Mouse (Mus musculus) gastrocnemius, adult 18-20 months (tissue): ENCODE results near the gene Ift52. TPM values are rescaled to one million over a fixed set of nuclear protein-coding genes. Genes with fewer than 3 reads are reported as not detected.

Source experiments
- DNase-seq: peaks from one replicate; pipeline ENCODE4 v3.0.0; 2021; ENCODE audit warnings: low spot score
- microRNA-seq: library from miRNA; unstranded; fragments of <30 nt; microRNA quantifications from one replicate; pipeline ENCODE4 v1.2.0, GENCODE M21; 2021
- total RNA-seq, 2 experiments: library from RNA; stranded (reverse); gene quantifications; 2 replicates each; pipeline ENCODE4 v1.2.3; 2021

The Ift52 gene
- total RNA-seq, 2 experiments from 2014 or later: 15.7 to 16.7 TPM

DNA sequence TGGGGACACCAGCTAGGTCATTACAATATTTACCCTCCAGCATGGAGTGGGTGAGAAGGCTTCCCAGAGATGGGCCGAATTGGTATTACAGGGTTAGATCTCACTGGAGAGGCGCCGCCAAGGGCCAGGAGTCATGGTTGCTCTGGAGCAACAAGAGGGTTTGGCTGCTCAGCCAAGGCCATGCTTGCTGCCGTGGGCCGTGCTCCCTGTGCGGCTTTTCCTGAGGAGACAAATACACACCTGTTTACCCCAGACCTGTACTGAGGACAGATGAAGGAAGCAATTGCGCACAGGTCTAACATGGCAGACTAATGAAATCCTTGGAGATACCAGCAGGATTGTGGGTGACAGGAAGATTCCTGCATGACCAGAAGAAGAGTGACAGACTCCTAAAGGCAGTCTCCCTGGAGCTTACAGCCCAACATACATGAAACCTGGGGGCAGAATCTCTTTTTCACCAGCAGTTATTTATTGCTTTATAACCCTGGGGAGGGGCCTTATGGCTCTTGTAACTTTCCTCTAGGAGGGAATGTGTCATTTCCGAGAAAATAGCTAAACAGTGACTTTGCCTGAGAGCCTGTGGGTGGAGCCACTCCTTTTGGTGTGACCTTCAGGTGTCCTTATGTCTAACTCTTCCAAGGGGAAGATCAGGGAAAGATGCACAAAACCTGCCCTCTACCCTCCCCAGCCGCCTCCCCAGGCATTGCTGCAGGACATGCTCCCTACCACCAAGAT, 56.0 kb downstream of the Ift52 start:
- no peak for DNase-seq

DNA sequence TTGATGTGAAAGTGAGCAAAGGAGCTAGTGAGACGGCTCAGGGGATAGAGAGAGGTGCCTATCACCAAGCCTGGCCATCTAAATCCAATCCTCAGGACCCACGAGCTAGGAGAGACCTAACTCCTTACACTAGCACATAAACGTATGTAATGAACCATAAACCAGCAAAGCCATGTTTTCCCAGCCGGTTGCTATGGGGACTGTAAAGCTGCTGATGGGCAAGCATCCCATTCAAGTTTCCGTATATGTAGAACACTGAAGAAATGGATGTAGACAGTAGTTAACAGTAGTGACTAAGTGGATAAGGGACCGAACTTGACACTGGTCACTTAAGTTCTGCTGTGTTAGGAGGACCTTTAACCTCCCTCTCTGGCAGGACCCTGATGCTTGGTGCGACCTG, 56.9 kb downstream of the Ift52 start:
- no peak for DNase-seq

DNA sequence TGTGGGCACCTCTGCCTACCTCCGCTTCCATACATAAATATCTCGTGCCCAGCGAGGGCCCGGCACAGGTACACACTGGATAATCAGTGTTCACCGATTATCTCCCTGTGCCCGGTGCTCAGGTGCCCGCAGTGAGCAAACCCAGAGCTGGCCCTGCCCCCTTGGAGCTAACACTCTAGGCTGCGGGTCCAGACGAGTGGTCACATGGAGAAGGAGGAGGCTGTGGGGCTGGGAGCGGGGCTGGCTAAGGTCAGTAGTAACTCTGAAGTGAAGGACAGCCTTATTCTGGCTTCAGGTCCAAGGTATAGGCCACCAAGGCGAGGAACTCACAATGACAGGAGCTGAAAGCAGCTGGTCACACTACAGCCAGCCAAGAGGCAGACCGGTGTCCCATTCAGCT, 57.7 kb downstream of the Ift52 start:
- DNase-seq: no peak

DNA sequence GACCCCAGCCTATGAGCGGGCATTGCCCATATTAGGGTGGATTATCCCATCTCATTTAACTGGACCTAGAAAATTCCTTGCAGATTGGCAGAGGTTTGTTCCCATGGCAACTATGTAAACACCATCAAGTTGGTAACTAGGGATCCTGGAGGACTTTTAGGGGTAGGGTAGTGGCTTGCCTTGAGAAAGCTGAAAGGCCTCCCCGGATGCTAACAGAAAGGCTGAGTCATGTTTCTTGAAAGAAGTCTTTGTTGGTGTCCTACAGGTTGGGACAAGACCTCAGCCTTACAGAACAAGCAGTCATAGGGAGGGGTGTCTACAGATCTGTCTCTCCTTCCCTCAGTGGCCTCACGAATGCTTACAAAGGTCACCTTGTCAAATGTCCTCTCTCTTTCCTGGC, 58.1 kb downstream of the Ift52 start:
- no peak for DNase-seq

GRCm38 (mm10) chr2:163079041-163079440, 61.9 kb downstream of the Ift52 start:
- DNase-seq: no peak

GRCm38 (mm10) chr2:163082591-163082990, 65.4 kb downstream of the Ift52 start:
- no peak for DNase-seq

- no peak for DNase-seq
These were observed 67.4 kb downstream of the Ift52 start for GRCm38 (mm10) chr2:163084519-163084918.

DNA sequence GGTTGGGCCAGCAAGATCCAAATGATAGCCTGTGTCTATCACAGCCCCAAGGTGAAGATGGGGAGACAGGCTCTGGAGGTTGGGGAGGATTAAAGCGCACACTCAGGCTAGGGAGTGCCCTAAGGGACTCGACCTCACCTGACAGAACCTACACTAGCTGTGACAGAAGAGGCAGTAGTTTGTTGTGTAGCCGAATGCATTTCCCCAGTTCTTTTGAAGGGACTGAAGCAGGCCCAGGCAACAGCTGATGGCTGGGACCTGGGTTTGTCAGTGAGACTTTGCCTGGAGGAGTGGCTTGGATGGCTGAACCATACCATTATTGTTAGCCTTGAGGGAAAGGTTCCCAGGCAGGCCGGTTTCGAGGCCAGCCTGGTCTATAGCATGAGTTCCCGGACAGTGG, 67.9 kb downstream of the Ift52 start:
- no peak for DNase-seq

DNA sequence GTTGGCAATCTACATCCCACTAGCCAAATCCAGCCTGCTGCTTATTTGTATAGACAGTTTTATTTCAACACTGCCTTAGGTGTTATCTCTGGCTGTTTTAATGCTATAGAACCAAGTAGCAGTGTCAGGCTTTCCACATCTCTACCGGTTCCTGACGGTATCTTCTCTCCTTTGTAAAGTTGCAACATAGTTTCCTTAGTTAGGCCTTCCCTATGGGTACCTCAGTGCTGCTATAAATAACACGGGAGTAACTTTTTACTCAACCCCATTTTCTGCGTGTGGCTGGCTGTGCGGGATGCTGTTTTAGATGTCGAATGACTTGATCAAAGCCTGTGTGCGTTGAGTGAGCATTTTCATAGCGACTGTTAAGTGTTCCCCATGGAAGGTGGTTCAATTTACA, 69.4 kb downstream of the Ift52 start:
- DNase-seq: no peak

- DNase-seq: no peak
These were observed 70.6 kb downstream of the Ift52 start, which contains the start of gene Gtsf1l for GRCm38 (mm10) chr2:163087728-163088127. TSS of gene Gtsf1l (minus strand) at chr2:163087855.

DNA sequence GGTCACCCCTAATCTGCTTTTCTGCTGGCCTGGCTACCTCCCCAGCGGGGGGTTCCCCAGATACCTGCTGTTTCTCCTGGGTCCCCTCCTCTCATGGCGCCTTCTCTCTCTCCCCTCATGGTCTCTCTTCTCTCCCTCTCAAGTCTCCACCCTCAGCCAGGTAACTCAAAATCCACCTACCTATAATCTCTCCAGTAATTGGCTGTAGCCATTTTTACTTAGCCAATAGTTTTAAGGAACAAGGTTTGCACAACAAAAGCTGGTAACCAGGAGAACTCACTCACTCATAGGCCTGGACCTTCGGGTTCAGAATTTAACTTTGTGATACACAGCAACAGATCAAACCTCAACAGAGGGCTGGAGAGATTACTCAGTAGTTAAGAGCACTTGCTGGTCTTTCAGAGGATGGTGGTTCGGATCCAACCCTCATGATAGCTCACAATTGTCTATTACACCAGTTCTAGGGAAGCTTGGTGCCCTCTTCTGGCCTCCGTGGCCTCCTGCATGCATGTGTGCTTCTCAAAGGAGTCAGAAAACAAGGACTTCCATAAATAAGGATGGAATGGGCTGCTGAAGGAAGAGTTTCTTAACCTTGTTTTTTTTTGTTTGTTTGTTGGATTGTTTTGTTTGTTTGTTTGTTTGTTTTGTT, 72.4 kb downstream of the Ift52 start:
- DNase-seq: no peak

DNA sequence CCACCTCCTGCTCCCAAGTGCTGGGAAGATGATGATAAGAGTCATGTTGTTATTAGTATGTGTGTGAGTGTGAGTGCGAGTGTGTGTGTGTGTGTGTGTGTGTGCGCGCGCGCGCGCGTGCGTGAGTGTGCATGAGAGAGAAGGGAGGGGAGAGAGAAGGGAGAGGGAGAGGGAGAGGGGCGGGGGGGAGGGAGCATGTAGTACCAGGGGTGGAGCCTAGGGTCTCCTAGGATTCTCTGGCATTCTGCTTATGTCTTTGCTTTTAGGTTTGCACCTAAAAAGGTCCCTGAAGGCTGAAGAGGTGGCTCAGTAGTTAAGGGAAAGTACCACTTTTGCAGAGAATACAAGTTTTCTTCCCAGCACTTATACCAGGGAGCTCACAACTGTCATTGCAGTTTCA, 77.8 kb downstream of the Ift52 start:
- no peak for DNase-seq

Small RNA genes within 50 kb of the gene (microRNA-seq; reads per million reads assigned to microRNA genes)
- not detected for gene Gm22174
- gene Mir7003: not detected

Other genes with a start within 250 kb of the Ift52 start
- 10 to 100 TPM; 38.1 to 38.4 TPM for gene Srsf6, start 85.8 kb upstream of the Ift52 start, total RNA-seq
- not detected for gene L3mbtl1, start 73.9 kb upstream of the Ift52 start, total RNA-seq
- gene Sgk2, start 30.0 kb upstream of the Ift52 start, total RNA-seq: not detected
- under 1 TPM; 0.12 to 0.25 TPM for gene Mybl2, start 37.3 kb downstream of the Ift52 start, total RNA-seq
- gene Gtsf1l, start 70.5 kb downstream of the Ift52 start, total RNA-seq: not detected
- under 1 TPM; 0.09 to 0.26 TPM for gene Tox2, start 185.8 kb downstream of the Ift52 start, total RNA-seq